Mouse (Mus musculus) intestine, postnatal 0 days (tissue): ENCODE results near the gene Hist1h3f. TPM values are rescaled to one million over a fixed set of nuclear protein-coding genes. Genes with fewer than 3 reads are reported as not detected.
A peak's percentile ranks its signal among the peaks of the same experiment; 100 is the strongest.

ENCODE experiments used
- ATAC-seq: fragments of 200-750 bp; cut with Nextera tagmentation; 2 replicates; pipeline ENCODE4 v1.8.0; 2017; ENCODE audit warnings: mild to moderate bottlenecking, moderate TSS enrichment, moderate library complexity
- H3K27ac ChIP-seq: fragments of 300-500 bp; sonication (generic); 2 replicates; pipeline ENCODE4 v1.5.1; 2014; ENCODE audit warnings: mild to moderate bottlenecking, low read depth, low read length, moderate library complexity
- H3K27me3 ChIP-seq: fragments of 300-500 bp; sonication (generic); replicated peaks from 2 replicates; pipeline ENCODE4 v1.6.1; 2014; ENCODE audit warnings: low read length, mixed read lengths; ENCODE audit not compliant: control insufficient read depth, insufficient read depth
- H3K36me3 ChIP-seq: fragments of 300-500 bp; sonication (generic); 2 replicates; pipeline ENCODE4 v1.6.1; 2014; ENCODE audit warnings: mild to moderate bottlenecking, moderate library complexity; ENCODE audit not compliant: control insufficient read depth, insufficient read depth
- H3K4me1 ChIP-seq: fragments of 300-500 bp; sonication (generic); replicated peaks from 2 replicates; pipeline ENCODE4 v1.6.1; 2014; ENCODE audit warnings: antibody characterized with exemption, low read length, mixed read lengths; ENCODE audit not compliant: control insufficient read depth, insufficient read depth
- H3K4me2 ChIP-seq: fragments of 300-500 bp; sonication (generic); replicated peaks from 2 replicates; pipeline ENCODE4 v1.6.1; 2014; ENCODE audit warnings: low read depth, mild to moderate bottlenecking, moderate library complexity
- H3K4me3 ChIP-seq: fragments of 300-500 bp; sonication (generic); 2 replicates; pipeline ENCODE4 v1.5.1; 2014; ENCODE audit warnings: low read depth, low read length
- H3K9ac ChIP-seq: fragments of 300-500 bp; sonication (generic); 2 replicates; pipeline ENCODE4 v1.6.1; 2014; ENCODE audit warnings: mild to moderate bottlenecking, low read depth, low read length
- H3K9me3 ChIP-seq: fragments of 300-500 bp; sonication (generic); 2 replicates; pipeline ENCODE4 v1.6.1; 2016; ENCODE audit warnings: mixed run types; ENCODE audit not compliant: control insufficient read depth
- CTCF ChIP-seq: sonication (generic); IDR thresholded peaks from 2 replicates; pipeline ENCODE4 v1.5.1; 2016; ENCODE audit warnings: low read depth, mild to moderate bottlenecking, control low read depth, antibody characterized with exemption, moderate library complexity
- WGBS: fragments of 180-500 bp; shearing (Covaris S2); extraction: QIAGEN DNeasy Blood & Tissue Kit; methylation state at CpG from one replicate; pipeline ENCODE4 v1.1.7; 2014; 5-methylcytosine and 5-hydroxymethylcytosine counted together
- polyA plus RNA-seq: library from polyadenylated mRNA; unstranded; fragments of >200 nt; fragmentation: Nextera tagmentation; extraction: Ambion mirVana; gene quantifications from 2 replicates; pipeline ENCODE4 v1.2.1, GENCODE M21; 2015

Hist1h3f gene
- 0.37 TPM in 1 of 2 replicates, not detected in the other for polyA plus RNA-seq

- H3K27ac ChIP-seq: peak within 1 kb of the TSS; percentile 73
- no peaks in the 10 kb centered on the region for H3K36me3 ChIP-seq
- peak within 1 kb of the TSS; percentile 78 for H3K4me2 ChIP-seq
- no peak for TF ChIP-seq CTCF
- no peaks in the 10 kb centered on the region for H3K27me3 ChIP-seq
- WGBS: 1% methylated on average over 22 of the region's 45 CpGs
- H3K9me3 ChIP-seq: no peaks in the 10 kb centered on the region
- H3K4me3 ChIP-seq: peak within 1 kb of the TSS; percentile 36
- ATAC-seq: peak; percentile 91
- peak within 1 kb of the TSS; percentile 40 for H3K9ac ChIP-seq
- no peaks in the 10 kb centered on the region; the same call in 1 of the 2 replicates for H3K4me1 ChIP-seq
These were observed at the start of gene Hist1h3f for GRCm38 (mm10) chr13:23543965-23544786. Hist1h3f (plus strand) TSS chr13:23544052.

- no peak overlapping the region for H3K4me2 ChIP-seq
- H3K4me3 ChIP-seq: no peak overlapping the region
- no peaks in the 10 kb centered on the region for H3K36me3 ChIP-seq
These were observed 48.3 kb upstream of the Hist1h3f start for GRCm38 (mm10) chr13:23495526-23495925.

GRCm38 (mm10) chr13:23497656-23498321 is 46.1 kb upstream of the Hist1h3f start:
- Histone ChIP-seq H3K4me2 (peak overlapping the region; percentile 62), H3K4me1 (no peaks in the 10 kb centered on the region; the same call in 1 of the 2 replicates), H3K9me3 (no peaks in the 10 kb centered on the region), H3K4me3 (peak overlapping the region; percentile 32), H3K9ac (no peak overlapping the region), H3K27ac (no peak overlapping the region), H3K27me3 (no peaks in the 10 kb centered on the region), H3K36me3 (no peaks in the 10 kb centered on the region)
- no peak for TF ChIP-seq CTCF
- WGBS: 14% methylated on average over 19 of the region's 19 CpGs
- ATAC-seq: no peak

More at GRCm38 (mm10) chr13:23495526-23495925, 48.3 kb upstream of the Hist1h3f start:
- Histone ChIP-seq H3K9ac (no peak overlapping the region), H3K27me3 (no peaks in the 10 kb centered on the region), H3K4me1 (no peaks in the 10 kb centered on the region; the same call in 1 of the 2 replicates), H3K9me3 (no peaks in the 10 kb centered on the region), H3K27ac (no peak overlapping the region)
- no peak for ATAC-seq
- 75% methylated on average over 6 of the region's 6 CpGs for WGBS
- no peak for TF ChIP-seq CTCF

- no peaks in the 10 kb centered on the region for H3K36me3 ChIP-seq
- ATAC-seq: no peak
- no peak for TF ChIP-seq CTCF
- H3K4me1 ChIP-seq: no peaks in the 10 kb centered on the region; the same call in 1 of the 2 replicates
- H3K27me3 ChIP-seq: no peaks in the 10 kb centered on the region
- WGBS: 13% methylated on average over 10 of the region's 10 CpGs
- H3K27ac ChIP-seq: no peak overlapping the region
- H3K4me3 ChIP-seq: peak overlapping the region; percentile 32
- H3K9ac ChIP-seq: no peak overlapping the region
- no peaks in the 10 kb centered on the region for H3K9me3 ChIP-seq
- H3K4me2 ChIP-seq: peak overlapping the region; percentile 62
These were observed 45.2 kb upstream of the Hist1h3f start for GRCm38 (mm10) chr13:23498653-23499052.

- no peak overlapping the region for H3K27ac ChIP-seq
- WGBS: 33% methylated on average over 7 of the region's 7 CpGs
- no peaks in the 10 kb centered on the region; the same call in 1 of the 2 replicates for H3K4me1 ChIP-seq
These were observed 43.9 kb upstream of the Hist1h3f start for GRCm38 (mm10) chr13:23499943-23500342.

More at GRCm38 (mm10) chr13:23499943-23500342, 43.9 kb upstream of the Hist1h3f start:
- Histone ChIP-seq H3K4me2 (no peak overlapping the region), H3K27me3 (no peaks in the 10 kb centered on the region), H3K9ac (no peak overlapping the region), H3K4me3 (no peak overlapping the region), H3K36me3 (no peaks in the 10 kb centered on the region), H3K9me3 (no peaks in the 10 kb centered on the region)
- TF ChIP-seq CTCF: no peak
- ATAC-seq: no peak
